Mouse (Mus musculus): ENCODE measurements around the gene Zfp979.
"Not testable (repeated sequence)": the region's sequence is repeated elsewhere in the genome, so short reads cannot be mapped to it uniquely, and the experiment has no call there.

The Zfp979 gene

GRCm38 (mm10) chr4:147642413-147642812 is at the start of gene Zfp979:
TSS of gene Zfp979 (minus strand) at chr4:147642513.
- DNase-seq: not testable (repeated sequence)

DNA sequence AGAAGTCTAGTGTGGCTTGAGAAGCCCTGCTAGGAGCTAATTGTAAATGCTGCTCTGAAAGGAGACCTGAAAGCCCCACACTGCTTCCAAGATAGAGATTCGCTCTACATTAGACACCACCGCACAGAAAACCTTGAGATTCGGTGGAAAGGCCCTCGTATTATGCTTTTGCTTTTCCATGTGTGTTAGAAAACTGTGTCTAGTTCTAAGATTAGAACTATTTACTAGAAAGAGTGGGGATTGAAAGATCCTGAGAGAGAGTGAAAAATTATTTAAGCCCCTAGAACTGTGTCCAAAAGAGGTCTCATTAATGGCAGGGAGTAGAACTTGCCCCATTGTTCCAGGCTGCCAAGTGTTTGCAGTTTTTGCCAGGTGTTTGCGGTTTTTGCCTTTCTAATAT is 12.9 kb upstream of the Zfp979 start:
- not testable (repeated sequence) for DNase-seq

GRCm38 (mm10) chr4:147647407-147647806 is 5.1 kb upstream of the Zfp979 start:
- not testable (repeated sequence) for DNase-seq

GRCm38 (mm10) chr4:147641932-147642331 is 381 bp downstream of the Zfp979 start:
- DNase-seq: not testable (repeated sequence)

DNA sequence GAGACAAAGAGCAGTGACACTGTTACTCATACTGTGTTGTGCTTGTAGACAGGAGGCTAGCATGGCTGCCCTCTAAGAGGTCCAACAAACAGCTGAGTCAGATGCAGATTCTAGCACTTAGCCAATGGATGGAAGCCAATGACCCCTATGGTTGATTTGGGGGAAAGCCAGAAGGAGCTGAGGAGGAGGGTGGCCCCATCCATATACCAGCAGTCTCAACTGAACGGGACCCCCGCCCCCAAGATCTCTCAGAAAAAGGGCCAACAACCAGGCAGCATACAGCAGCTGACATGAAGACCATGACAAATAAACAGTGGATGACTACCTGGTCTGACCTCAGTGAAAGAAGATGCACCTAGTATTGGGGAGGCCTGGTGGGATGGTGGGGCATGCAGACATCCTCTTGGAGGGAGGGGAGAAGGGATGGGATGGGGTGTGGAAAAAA is 8.5 kb downstream of the Zfp979 start:
- not testable (repeated sequence) for DNase-seq

DNA sequence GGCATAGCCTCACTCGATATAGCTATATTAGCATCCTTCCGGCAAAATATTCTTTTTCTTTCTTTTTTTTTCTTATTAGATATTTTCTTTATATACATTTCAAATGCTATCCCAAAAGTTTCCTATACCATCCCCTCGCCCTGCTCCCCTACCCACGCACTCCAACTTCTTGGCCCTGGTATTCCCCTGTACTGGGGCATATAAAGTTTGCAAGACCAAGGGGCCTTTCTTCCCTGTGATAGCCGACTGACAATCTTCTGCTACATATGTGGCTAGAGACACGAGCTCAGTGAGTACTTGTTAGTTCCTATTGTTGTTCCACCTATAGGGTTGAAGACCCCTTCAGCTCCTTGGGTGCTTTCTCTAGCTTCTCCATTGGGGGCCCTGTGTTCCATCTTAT is 35.8 kb downstream of the Zfp979 start:
- DNase-seq: not testable (repeated sequence)

GRCm38 (mm10) chr4:147605521-147605920 is 36.8 kb downstream of the Zfp979 start:
- DNase-seq: no peak

GRCm38 (mm10) chr4:147603806-147604205 is 38.5 kb downstream of the Zfp979 start:
- no peak for DNase-seq

DNA sequence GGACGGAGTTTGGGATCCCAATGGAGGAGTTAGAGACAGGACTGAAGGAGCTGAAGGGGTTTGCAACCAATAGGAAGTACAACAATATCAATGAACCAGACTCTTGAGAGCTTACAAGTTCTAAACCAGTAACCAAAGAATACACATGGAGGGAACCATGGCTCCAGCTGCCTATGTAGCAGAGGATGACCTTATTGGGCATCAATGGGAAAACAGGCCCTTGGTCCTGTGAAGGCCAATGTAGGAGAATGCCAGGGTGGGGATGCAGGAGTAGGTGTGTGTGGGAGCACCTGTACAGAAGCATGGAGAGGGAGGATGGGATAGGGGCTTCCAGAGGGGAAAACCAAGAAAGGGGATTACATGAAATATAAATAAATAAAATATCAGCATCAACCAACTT is 40.4 kb downstream of the Zfp979 start:
- DNase-seq: no peak

DNA sequence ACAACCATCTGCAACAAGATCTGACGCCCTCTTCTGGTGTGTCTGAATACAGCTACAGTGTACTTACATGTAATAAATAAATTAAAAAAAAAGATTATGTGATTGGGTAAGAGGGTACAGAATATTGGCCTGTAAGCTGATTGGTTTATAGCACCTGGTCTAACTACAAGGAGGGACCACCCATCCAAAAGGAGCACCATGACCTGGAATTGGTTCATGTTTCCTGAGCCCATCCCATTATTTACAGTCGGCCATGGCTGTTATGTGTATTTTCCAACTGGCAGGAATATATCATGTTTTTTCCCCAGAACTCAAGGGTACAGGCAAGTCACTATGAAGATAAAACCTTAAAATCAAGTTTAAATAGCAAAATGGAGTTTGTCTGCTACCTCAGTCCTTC is 43.5 kb downstream of the Zfp979 start:
- DNase-seq: no peak

DNA sequence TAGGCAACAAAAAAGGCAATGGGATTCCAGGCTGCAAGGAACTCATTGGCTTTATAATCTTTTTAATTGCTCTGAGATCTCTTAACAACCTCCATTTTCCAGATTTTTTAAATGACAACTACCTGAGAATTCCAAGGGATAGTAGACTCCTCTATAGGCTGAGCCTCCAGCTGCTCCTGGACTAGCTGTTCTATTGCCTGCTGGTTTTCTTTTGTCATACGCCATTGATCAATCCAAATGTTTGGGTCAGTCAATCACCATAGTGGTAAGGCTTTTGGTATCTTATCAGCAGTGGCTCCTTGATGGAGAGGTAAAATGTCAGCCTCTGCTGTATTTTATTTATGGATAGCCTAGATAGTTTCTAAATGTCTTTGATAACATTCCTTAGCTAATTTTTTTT is 44.6 kb downstream of the Zfp979 start:
- DNase-seq: no peak

GRCm38 (mm10) chr4:147594630-147595029 is 47.7 kb downstream of the Zfp979 start:
- not testable (repeated sequence) for DNase-seq

- DNase-seq: no peak
These were observed 55.5 kb downstream of the Zfp979 start for GRCm38 (mm10) chr4:147586511-147587473.

DNA sequence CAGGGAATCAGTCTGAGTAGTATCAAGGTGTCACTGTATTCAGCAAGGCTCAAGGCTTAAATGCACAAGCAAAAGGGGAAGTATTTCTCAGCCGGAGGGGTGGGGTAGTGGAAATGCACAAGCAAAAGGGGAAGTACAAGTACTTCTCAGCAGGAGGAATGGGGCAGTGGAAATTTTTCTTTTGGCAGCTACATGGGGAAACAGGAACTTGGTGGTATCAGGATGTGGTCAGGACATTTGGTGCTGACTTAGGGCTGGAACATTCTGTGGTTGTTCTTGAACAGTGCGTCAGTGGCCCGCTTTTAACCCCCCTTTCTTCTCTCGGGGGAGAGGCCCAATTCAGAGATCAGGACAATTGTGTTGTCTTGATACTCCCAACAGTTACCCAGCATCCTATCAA is 62.9 kb downstream of the Zfp979 start:
- not testable (repeated sequence) for DNase-seq

GRCm38 (mm10) chr4:147571156-147571555 is 71.2 kb downstream of the Zfp979 start:
- DNase-seq: not testable (repeated sequence)

DNA sequence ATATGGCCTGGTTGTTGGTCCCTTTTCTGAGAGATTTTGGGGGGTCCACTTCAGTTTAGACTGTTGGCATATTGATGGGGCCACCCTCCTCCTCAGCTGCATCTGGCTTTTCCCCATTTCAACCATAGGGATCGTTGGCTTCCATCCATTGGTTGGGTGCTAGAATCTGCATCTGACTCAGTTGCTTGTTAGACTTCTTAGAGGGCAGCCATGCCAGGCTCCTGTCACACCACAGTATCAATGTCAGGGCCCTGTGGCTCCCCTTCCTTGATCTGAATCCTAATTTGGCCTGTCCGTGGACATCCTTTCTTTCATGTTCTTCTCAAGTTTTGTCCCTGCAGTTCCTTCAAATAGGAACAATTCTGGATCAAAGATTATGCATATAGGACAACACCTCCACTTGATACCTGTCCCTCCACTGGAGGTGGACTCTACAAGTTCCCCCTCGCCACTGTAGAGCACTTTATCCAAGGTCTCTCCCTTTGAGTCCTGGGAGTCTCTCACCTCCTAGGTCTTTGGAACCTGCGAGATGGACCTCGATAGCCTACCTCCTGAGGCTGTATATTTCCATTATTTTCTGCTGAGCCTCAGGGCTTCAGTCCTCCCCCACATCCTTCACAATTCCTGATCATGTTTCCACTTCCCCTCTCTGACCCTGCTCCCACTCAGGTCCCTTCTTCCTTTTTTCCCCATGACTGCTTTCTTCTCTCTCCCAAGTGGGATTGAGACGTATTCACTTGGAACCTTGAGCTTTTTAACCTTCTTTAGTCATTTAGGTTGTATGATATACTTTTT is 76.7 kb downstream of the Zfp979 start:
- DNase-seq: no peak
